Mouse (Mus musculus) urinary bladder, postnatal 14 days (tissue): Measurements from ENCODE around the gene Mtx1.
A peak's percentile ranks its signal among the peaks of the same experiment; 100 is the strongest.
"Not testable (repeated sequence)": the region's sequence is repeated elsewhere in the genome, so short reads cannot be mapped to it uniquely, and the experiment has no call there.

Experiments
- DNase-seq: peaks from one replicate; pipeline ENCODE4 v3.0.0; 2021; ENCODE audit warnings: low spot score

The Mtx1 gene

GRCm38 (mm10) chr3:89183058-89183958 lies 43.6 kb downstream of the Mtx1 start, which contains the start of gene Fam189b:
Fam189b (plus strand) TSS chr3:89183143.
- DNase-seq, result peak; percentile 87

- DNase-seq, result no peak
These were observed 44.3 kb downstream of the Mtx1 start for GRCm38 (mm10) chr3:89182531-89183057.

- no peak for DNase-seq
These were observed 45.0 kb downstream of the Mtx1 start for GRCm38 (mm10) chr3:89181749-89182500.

- DNase-seq, result no peak
These were observed 47.8 kb downstream of the Mtx1 start for GRCm38 (mm10) chr3:89179056-89179455.

- DNase-seq, result no peak
These were observed 48.8 kb downstream of the Mtx1 start for GRCm38 (mm10) chr3:89178107-89178385.

GRCm38 (mm10) chr3:89177242-89178106 lies 49.4 kb downstream of the Mtx1 start, which contains the start of gene Scamp3:
Scamp3 (plus strand) TSS chr3:89177473.
- peak; percentile 81 for DNase-seq

GRCm38 (mm10) chr3:89176421-89176820 lies 50.5 kb downstream of the Mtx1 start:
- DNase-seq, result no peak

GRCm38 (mm10) chr3:89175544-89175943 lies 51.3 kb downstream of the Mtx1 start:
- DNase-seq, result no peak

GRCm38 (mm10) chr3:89174844-89175243 lies 52.0 kb downstream of the Mtx1 start:
- DNase-seq, result no peak

GRCm38 (mm10) chr3:89166945-89167344 lies 59.9 kb downstream of the Mtx1 start:
- no peak for DNase-seq

GRCm38 (mm10) chr3:89165268-89165870 lies 61.5 kb downstream of the Mtx1 start:
- DNase-seq, result no peak

- DNase-seq, result peak; percentile 95
These were observed 62.2 kb downstream of the Mtx1 start, which contains the start of gene Clk2 for GRCm38 (mm10) chr3:89164506-89165267. Clk2 (plus strand) TSS chr3:89164795.

- no peak for DNase-seq
These were observed 63.1 kb downstream of the Mtx1 start for GRCm38 (mm10) chr3:89163643-89164245.

- DNase-seq, result no peak
These were observed 63.8 kb downstream of the Mtx1 start for GRCm38 (mm10) chr3:89163123-89163522.

GRCm38 (mm10) chr3:89161786-89162185 lies 65.1 kb downstream of the Mtx1 start:
- no peak for DNase-seq

- not testable (repeated sequence) for DNase-seq
These were observed 65.7 kb downstream of the Mtx1 start for GRCm38 (mm10) chr3:89161207-89161606.

- DNase-seq, result peak; percentile 47
These were observed 67.1 kb downstream of the Mtx1 start, which contains the start of gene Hcn3 for GRCm38 (mm10) chr3:89159616-89160344. Hcn3 (minus strand) TSS chr3:89160196.

GRCm38 (mm10) chr3:89159211-89159610 lies 67.7 kb downstream of the Mtx1 start:
- peak; percentile 72 for DNase-seq
